Mouse (Mus musculus) hematopoietic stem cell, adult 5-6 weeks (primary cell): Measurements from ENCODE around the gene Rtn4. TPM values are rescaled to one million over a fixed set of nuclear protein-coding genes. Genes with fewer than 3 reads are reported as not detected.
"Not testable (repeated sequence)": the region's sequence is repeated elsewhere in the genome, so short reads cannot be mapped to it uniquely, and the experiment has no call there.

Experiments used
- ATAC-seq, 2 experiments: fragments of 125-278 bp in 1 of 2; replicated peaks in 1 of 2; 2 replicates each; pipeline ENCODE4 v1.8.0; 2016 to 2017; ENCODE audit warnings: inconsistent platforms in 2 of 2, mild to moderate bottlenecking in 2 of 2, moderate number of reproducible peaks in 2 of 2, low read depth in 1 of 2, moderate TSS enrichment in 1 of 2; ENCODE audit not compliant: low FRiP score in 2 of 2, poor library complexity in 2 of 2, severe bottlenecking in 2 of 2, insufficient read depth in 1 of 2, low TSS enrichment in 1 of 2
- total RNA-seq: library from RNA; stranded (forward); fragments of 172-1452, 232-1000 nt; gene quantifications from 2 replicates; pipeline ENCODE4 v1.2.3, GENCODE M21; 2017

The Rtn4 gene
- total RNA-seq, 1 experiment from 2014 or later: 126 TPM

DNA sequence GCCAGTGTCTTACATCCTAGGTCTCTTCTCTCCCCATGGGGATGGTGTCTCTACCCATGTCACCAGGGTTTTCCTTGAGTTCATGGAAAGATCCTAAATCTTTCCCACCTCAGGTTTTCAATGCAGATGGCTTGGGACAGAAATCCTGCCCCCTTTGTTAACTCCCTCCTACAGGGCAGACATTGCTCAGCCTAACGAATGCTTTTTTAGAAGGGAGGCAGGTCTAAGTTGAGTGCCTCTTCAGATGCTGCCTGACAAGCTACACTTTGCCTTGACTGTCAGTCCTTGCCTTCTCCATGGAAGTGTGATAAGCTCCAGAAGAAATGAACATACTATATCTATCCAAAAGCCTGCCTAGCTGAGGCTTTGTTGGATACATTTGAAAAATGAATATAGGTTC, 55.1 kb downstream of the Rtn4 start:
- no peak for ATAC-seq

- ATAC-seq: no peak
Measured at GRCm38 (mm10) chr11:29748750-29749467, 56.2 kb downstream of the Rtn4 start.

- no peak for ATAC-seq
Measured at GRCm38 (mm10) chr11:29749468-29749829, 56.7 kb downstream of the Rtn4 start.

GRCm38 (mm10) chr11:29751013-29751412, 58.3 kb downstream of the Rtn4 start:
- ATAC-seq: no peak

DNA sequence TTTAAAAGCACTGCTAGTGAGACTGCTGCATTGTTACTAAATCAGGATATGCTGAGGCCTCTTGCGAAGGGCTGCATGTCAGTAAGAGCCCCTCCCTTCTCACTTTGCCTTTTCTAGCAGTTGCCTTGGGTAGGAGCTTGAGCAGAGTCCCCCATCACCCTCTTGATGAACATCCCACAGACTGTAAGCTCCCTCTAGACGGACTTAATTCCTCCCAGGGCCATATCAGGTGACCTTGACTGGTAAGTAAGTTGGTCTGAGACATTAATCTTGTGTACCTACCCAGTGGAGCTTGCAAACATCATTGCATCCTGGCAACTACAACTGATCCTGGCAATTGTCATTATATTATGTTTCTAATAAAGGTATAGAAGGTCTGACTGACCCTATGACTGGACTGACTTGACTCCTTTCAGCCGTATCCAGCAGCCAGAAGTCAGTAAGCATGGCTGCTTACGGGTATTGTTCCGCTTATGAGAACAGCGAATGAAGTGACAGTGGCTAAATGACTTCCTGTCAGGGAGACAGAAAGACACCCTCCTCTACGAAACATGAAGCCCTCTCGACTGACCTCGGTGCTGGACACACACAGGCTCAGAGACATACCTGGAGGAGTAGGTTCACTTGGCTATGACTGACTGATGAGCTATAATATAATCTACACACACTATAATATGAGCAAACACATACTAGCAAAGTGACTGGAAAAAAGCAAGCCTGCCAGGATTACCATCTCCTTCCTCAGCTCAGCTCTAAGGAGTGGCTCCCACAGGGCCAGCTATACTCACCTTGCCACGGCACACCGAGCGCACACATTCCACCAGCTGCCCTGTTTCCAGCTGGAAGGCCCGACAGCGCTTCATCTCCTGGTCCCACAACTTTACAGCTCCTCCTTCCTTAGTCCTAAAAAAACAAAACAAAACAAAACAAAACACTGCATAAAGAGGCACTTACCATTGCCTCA, 59.2 kb downstream of the Rtn4 start:
- ATAC-seq: no peak

DNA sequence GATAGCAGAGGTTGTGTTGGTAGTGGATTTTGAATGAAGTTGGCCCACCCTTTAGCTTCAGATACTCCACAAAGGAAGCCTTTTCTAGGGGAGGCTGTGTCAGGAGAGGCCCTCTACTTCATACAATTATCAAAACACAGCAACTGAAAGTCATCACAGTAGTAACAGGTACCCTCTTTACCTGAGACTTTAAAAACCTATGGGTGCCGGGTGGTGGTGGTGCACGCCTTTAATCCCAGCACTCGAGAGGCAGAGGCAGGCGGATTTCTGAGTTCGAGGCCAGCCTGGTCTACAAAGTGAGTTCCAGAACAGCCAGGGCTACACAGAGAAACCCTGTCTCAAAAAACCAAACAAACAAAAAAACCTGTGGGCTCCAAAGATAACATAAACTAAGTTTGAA, 63.3 kb downstream of the Rtn4 start:
- not testable (repeated sequence) for ATAC-seq

- no peak for ATAC-seq
Measured at GRCm38 (mm10) chr11:29758617-29759016, 65.9 kb downstream of the Rtn4 start.

DNA sequence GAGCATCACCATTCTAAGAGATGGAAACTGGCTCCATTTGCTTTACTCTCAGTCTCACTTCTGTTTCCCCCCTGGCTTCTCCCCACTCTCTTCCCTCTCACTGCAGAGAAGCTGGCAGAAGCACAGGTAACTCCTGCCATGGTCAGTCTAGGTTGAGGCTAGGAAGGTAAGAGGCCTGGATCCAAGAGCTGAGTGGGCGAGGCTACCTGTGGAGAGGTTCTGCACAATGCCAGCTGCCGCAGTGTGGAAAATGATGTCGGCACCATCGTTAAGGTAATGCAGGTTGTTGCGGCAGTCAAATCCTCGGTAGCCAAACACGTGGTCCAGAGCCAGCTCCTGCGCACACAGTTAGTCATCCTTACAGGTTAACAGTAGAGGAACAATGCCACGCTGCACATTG, 68.6 kb downstream of the Rtn4 start:
- no peak for ATAC-seq

DNA sequence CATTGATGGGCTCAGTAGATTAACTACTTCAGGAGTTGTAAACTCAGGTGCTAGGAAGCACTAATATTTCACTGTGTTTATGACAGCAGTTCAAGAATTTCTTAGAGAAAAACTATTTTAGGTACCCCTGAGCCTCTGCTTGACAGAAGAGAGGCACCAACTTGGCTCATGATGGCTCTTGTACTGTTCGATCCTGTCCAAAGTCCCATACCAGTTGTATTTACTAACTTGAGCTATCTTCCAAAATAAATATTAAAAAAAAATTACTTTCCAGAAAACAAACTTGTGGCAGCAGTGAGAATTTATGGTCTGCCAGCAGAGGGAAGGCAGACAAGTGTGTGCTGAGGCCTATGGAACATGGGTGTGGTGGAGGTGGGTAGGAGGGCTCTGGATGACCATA, 70.0 kb downstream of the Rtn4 start:
- no peak for ATAC-seq

DNA sequence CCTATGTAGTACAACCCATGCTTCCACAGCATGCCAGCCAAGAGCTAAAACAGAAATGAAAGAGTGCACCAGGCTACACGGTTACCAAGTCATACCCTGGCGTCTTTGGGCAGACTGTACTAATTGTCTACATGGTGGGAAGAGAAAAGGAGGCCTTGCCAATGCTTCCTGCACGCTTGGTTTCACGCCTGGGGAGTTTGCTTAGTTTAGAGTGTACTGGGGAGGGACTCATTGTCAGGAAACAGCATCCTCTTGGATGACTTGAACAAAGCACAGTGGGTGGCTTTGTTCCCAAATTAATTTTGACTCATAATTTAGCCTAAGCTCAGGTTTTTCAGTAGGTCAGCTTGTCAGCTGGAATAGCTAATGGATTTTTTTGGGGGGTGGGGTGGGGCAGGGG, 72.3 kb downstream of the Rtn4 start:
- ATAC-seq: no peak

DNA sequence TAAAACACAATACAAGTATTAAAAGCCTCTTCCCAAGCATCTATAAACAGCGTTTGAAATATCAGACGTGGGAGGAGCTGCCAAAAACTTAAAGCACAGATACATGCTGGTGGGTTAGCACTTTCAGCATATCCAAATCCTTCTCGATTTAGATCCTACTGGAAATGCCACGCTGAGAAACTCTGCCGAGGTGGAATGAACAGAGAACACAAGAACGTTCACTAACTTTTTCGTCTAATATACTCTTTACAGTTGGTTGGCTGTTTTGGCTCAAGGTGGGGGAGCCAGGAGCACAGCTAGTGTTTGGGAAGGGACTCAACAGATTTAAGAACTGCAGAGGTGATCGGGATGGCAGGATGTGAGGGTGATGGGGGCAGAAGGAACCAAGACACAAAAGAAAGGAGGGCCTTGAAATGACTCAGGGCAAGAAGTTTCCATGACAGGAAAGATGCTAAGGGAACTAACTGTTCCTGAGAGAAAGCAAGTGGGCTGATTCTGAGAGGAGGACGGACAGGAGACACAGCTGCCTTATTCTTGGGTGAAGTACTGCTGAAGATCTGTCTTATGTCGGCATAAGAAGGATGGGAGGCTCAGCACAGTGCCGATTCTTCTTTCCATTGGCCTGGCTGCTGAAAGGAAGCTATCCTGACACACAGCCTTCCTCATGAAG, 73.7 kb downstream of the Rtn4 start:
- no peak for ATAC-seq

DNA sequence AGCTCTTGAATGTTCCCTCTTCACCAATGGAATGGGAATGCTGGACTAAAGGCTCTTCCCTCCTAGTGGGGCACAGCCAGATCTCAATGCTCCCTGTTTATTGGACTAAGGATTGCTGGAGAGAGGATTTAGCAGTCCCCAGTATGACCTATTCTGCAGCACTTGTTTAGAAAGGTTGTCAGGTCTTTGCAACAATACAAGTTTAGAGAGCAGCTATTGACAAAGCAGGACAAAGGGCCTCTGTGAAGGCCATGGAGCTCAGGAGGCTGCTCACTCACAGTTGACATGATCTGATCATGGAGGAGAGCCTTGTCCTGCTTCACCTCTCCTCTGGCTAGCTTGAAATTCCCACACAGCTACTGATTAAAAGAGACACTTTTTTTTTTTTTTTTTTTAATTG, 75.8 kb downstream of the Rtn4 start:
- ATAC-seq: no peak

DNA sequence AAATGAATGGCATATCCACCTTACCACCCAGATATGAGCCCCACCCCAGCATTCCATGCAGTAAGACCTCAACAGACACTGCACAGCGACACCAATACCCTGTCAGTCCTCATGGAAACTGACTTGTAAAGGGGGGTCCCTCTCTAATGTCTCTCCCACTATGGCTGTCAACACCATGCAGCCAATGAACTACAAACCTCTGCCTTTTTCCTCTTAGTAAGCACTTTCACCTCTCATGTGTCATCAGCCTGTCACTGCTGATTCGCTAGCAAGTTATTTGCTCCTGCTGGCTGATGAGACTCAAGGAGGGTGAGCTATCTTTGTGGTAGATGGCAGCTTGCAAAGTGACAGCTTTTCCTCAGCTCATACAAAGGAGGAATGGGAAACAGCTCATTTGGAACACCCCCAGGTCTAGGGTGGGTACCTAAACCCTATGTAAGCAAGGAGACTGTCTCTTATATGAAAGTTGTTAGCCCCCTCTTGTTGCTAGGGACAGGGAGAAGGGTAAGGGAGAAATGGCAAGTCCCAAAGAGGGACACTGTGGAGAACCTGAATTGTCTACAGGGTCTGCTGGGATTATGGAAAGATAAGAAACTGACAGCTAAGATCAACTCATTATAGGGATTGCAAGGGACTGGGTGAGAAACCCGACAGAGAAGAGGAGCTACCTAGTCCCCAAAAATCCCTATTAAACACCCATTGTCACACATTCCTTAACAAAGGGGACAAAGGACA, 78.1 kb downstream of the Rtn4 start:
- no peak for ATAC-seq

DNA sequence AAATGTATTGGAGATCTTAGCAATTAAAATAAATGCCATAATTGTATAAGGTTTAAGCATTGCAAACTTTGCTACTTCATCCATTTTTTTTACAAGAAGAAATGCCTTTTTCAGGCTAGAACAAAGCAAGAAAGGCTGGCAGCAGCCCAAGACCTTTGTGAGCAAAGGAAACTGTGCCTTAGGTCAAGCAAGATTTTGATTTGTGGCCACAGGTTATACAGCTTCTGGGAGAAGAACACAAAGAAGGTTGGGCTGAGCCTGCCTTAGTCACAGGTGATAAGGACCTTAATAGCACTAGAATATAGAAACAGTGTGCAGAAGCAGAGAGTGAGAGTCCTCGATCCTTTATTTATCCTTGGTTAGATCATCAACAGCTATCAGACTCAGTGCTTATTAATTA, 79.5 kb downstream of the Rtn4 start:
- ATAC-seq: no peak

GRCm38 (mm10) chr11:29774296-29774695, 81.5 kb downstream of the Rtn4 start:
- ATAC-seq: no peak

- peak; percentile 23 to 42; a peak in 1 of 4 replicates for ATAC-seq
Measured at GRCm38 (mm10) chr11:29774760-29775159, 82.0 kb downstream of the Rtn4 start.

DNA sequence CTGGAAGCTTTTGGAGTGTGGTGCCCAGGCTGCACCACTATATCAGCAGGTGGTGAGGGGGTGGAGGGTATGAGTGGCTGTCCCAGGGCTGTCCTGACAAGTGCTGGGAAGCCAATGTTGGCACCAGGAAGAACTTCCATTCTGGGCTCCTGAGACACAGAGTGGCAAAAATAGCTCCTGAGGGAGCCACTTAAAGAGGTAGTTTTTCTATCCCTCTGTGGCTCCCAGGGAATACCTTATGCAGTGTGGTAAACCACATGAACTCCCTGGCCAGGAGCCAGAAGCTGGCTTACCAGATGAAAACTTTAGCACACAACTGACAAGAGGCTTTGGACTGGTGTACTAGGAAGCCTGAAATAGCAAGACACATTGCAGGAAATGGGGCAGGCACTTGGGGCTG, 85.2 kb downstream of the Rtn4 start:
- ATAC-seq: peak; percentile 68 to 76
